Mouse (Mus musculus) frontal cortex, postnatal 25 days (tissue): ENCODE measurements around the gene Cnot6.
A peak's percentile ranks its signal among the peaks of the same experiment; 100 is the strongest.

Source experiments
- DNase-seq, 2 experiments: peaks; one replicate each; pipeline ENCODE4 v3.0.0; 2022; ENCODE audit warnings: low spot score in 2 of 2

Gene Cnot6

GRCm38 (mm10) chr11:49712555-49713335, at the start of gene Cnot6:
Cnot6 (minus strand) TSS chr11:49712723.
- DNase-seq, result peak; percentile 92 to 95

GRCm38 (mm10) chr11:49761130-49761529, 48.6 kb upstream of the Cnot6 start:
- DNase-seq, result no peak

GRCm38 (mm10) chr11:49758096-49758495, 45.6 kb upstream of the Cnot6 start:
- no peak for DNase-seq

GRCm38 (mm10) chr11:49754958-49755665, 42.6 kb upstream of the Cnot6 start:
- no peak for DNase-seq

- no peak for DNase-seq
Observed at GRCm38 (mm10) chr11:49746756-49747155, 34.2 kb upstream of the Cnot6 start.

GRCm38 (mm10) chr11:49745839-49746238, 33.3 kb upstream of the Cnot6 start:
- no peak for DNase-seq

GRCm38 (mm10) chr11:49744981-49745380, 32.5 kb upstream of the Cnot6 start:
- no peak for DNase-seq

- no peak for DNase-seq
Observed at GRCm38 (mm10) chr11:49743634-49744033, 31.1 kb upstream of the Cnot6 start.

GRCm38 (mm10) chr11:49742248-49742647, 29.7 kb upstream of the Cnot6 start:
- DNase-seq, result no peak

GRCm38 (mm10) chr11:49739776-49740175, 27.3 kb upstream of the Cnot6 start:
- DNase-seq, result no peak

GRCm38 (mm10) chr11:49738659-49739406, 26.3 kb upstream of the Cnot6 start:
- no peak for DNase-seq

GRCm38 (mm10) chr11:49737625-49738024, 25.1 kb upstream of the Cnot6 start:
- DNase-seq, result no peak

GRCm38 (mm10) chr11:49734771-49735170, 22.2 kb upstream of the Cnot6 start:
- DNase-seq, result no peak

- DNase-seq, result no peak
Observed at GRCm38 (mm10) chr11:49730275-49730948, 17.9 kb upstream of the Cnot6 start.

GRCm38 (mm10) chr11:49727877-49728276, 15.4 kb upstream of the Cnot6 start:
- DNase-seq, result peak; percentile 18 to 34

GRCm38 (mm10) chr11:49726800-49727199, 14.3 kb upstream of the Cnot6 start:
- no peak for DNase-seq

- no peak for DNase-seq
Observed at GRCm38 (mm10) chr11:49724676-49725075, 12.2 kb upstream of the Cnot6 start.

GRCm38 (mm10) chr11:49723281-49723680, 10.8 kb upstream of the Cnot6 start:
- DNase-seq, result no peak

GRCm38 (mm10) chr11:49722692-49723091, 10.2 kb upstream of the Cnot6 start:
- DNase-seq, result no peak

GRCm38 (mm10) chr11:49721358-49721757, 8.8 kb upstream of the Cnot6 start:
- no peak for DNase-seq

GRCm38 (mm10) chr11:49719466-49720151, 7.1 kb upstream of the Cnot6 start:
- DNase-seq, result no peak
